Mouse (Mus musculus): Measurements from ENCODE around the gene Sf3a3. TPM values are rescaled to one million over a fixed set of nuclear protein-coding genes. Genes with fewer than 3 reads are reported as not detected.
"Not testable (repeated sequence)": the region's sequence is repeated elsewhere in the genome, so short reads cannot be mapped to it uniquely, and the experiment has no call there.

The Sf3a3 gene
- polyA plus RNA-seq, 1 experiment from 2014 or later: 63.5 TPM

DNA sequence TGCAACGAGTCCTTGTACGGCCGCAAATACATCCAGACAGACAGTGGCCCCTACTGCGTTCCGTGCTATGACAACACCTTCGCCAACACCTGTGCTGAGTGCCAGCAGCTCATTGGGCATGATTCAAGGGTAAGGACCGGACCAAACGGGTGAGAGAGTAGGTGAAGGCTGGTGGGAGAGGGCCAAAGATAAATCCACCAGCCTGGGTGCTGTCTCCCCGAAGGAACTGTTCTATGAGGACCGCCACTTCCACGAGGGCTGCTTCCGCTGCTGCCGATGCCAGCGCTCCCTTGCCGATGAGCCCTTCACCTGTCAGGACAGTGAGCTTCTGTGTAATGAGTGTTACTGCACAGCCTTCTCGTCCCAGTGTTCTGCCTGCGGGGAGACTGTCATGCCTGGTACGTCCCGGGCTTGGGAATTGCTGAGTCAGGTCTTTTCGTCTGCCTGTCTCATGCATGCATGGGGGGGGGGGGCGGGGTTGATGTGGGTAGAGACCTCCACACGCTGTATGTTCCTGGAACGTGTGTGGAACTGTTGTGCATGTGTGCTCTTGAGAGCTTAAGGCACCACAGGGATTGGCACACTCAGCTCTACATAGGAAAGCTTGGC lies 8.8 kb upstream of the Sf3a3 start:
- no peak for ATAC-seq (ENCODE audit: low FRiP score, low TSS enrichment)
- H3K27ac ChIP-seq (replicated peaks): peak overlapping the region; percentile 85
- no peaks in the 10 kb centered on the region for H3K9me3 ChIP-seq (ENCODE audit: control insufficient read depth, low read length)
- no peak overlapping the region for H3K9ac ChIP-seq (ENCODE audit: low read length)
- 84% methylated on average over 23 of the region's 23 CpGs for WGBS
- no peaks in the 10 kb centered on the region; the same call in 1 of the 2 replicates for H3K36me3 ChIP-seq (ENCODE audit: control insufficient read depth, insufficient read depth, low read length)
- no peaks in the 10 kb centered on the region for H3K27me3 ChIP-seq (ENCODE audit: control insufficient read depth, insufficient read depth, low read length)
- no peak overlapping the region for H3K4me2 ChIP-seq (replicated peaks; ENCODE audit: low read depth)
- no peak overlapping the region for H3K4me3 ChIP-seq (ENCODE audit: low read depth, low read length)
- no peak for DNase-seq (ENCODE audit: low spot score)
- TF ChIP-seq EP300 (optimal IDR thresholded peaks at IDR 0.05): no peak
- TF ChIP-seq CTCF (IDR thresholded peaks at IDR 0.05; ENCODE audit: low read depth): no peak
- peaks cover 20% of the 10 kb centered on the region for H3K4me1 ChIP-seq (replicated peaks; ENCODE audit: control insufficient read depth, insufficient read depth)

- H3K4me2 ChIP-seq (replicated peaks; ENCODE audit: low read depth); DNase-seq (ENCODE audit: low spot score); H3K27me3 ChIP-seq (ENCODE audit: control insufficient read depth, insufficient read depth, low read length); H3K4me3 ChIP-seq (ENCODE audit: low read depth, low read length); ATAC-seq (ENCODE audit: low FRiP score, low TSS enrichment); H3K9me3 ChIP-seq (ENCODE audit: control insufficient read depth, low read length); H3K9ac ChIP-seq (ENCODE audit: low read length); H3K36me3 ChIP-seq (ENCODE audit: control insufficient read depth, insufficient read depth, low read length); H3K27ac ChIP-seq (replicated peaks): not testable (repeated sequence)
- WGBS: 87% methylated on average over 24 of the region's 25 CpGs
- peaks cover 20% of the 10 kb centered on the region for H3K4me1 ChIP-seq (replicated peaks; ENCODE audit: control insufficient read depth, insufficient read depth)
Observed at GRCm38 (mm10) chr4:124707381-124708199, 7.0 kb upstream of the Sf3a3 start.

- H3K36me3 ChIP-seq (ENCODE audit: control insufficient read depth, insufficient read depth, low read length); H3K9ac ChIP-seq (ENCODE audit: low read length); H3K9me3 ChIP-seq (ENCODE audit: control insufficient read depth, low read length); H3K4me3 ChIP-seq (ENCODE audit: low read depth, low read length); ATAC-seq (ENCODE audit: low FRiP score, low TSS enrichment); H3K4me2 ChIP-seq (replicated peaks; ENCODE audit: low read depth); DNase-seq (ENCODE audit: low spot score); H3K27me3 ChIP-seq (ENCODE audit: control insufficient read depth, insufficient read depth, low read length): not testable (repeated sequence)
- Histone ChIP-seq H3K27ac (replicated peaks) (peak overlapping the region; percentile 94), H3K4me1 (replicated peaks; ENCODE audit: control insufficient read depth, insufficient read depth) (peaks cover 19% of the 10 kb centered on the region)
- WGBS: 17% methylated on average over 1 of the region's 1 CpGs
Observed at GRCm38 (mm10) chr4:124708200-124708517, 6.4 kb upstream of the Sf3a3 start.

- Histone ChIP-seq H3K4me1 (replicated peaks; ENCODE audit: control insufficient read depth, insufficient read depth) (peaks cover 13% of the 10 kb centered on the region; the same call in 1 of the 2 replicates), H3K27me3 (ENCODE audit: control insufficient read depth, insufficient read depth, low read length) (no peaks in the 10 kb centered on the region), H3K4me2 (replicated peaks; ENCODE audit: low read depth) (peak overlapping the region; percentile 61), H3K9me3 (ENCODE audit: control insufficient read depth, low read length) (no peaks in the 10 kb centered on the region), H3K36me3 (ENCODE audit: control insufficient read depth, insufficient read depth, low read length) (no peaks in the 10 kb centered on the region; the same call in 1 of the 2 replicates), H3K4me3 (ENCODE audit: low read depth, low read length) (peak overlapping the region; percentile 34), H3K27ac (replicated peaks) (peak overlapping the region; percentile 94), H3K9ac (ENCODE audit: low read length) (peak overlapping the region; percentile 52)
- ATAC-seq (ENCODE audit: low FRiP score, low TSS enrichment): peak; percentile 90
- WGBS: under 1% methylated on average over 41 of the region's 41 CpGs
- DNase-seq (ENCODE audit: low spot score): peak; percentile 96
- TF ChIP-seq EP300 (optimal IDR thresholded peaks at IDR 0.05): peak; percentile 89
- peak; percentile 55 for TF ChIP-seq CTCF (IDR thresholded peaks at IDR 0.05; ENCODE audit: low read depth)
Observed at GRCm38 (mm10) chr4:124708518-124709477, 5.8 kb upstream of the Sf3a3 start.

- H3K27me3 ChIP-seq (ENCODE audit: control insufficient read depth, insufficient read depth, low read length): no peaks in the 10 kb centered on the region
- peak overlapping the region; percentile 61 for H3K4me2 ChIP-seq (replicated peaks; ENCODE audit: low read depth)
- peak overlapping the region; percentile 25; the same call in 1 of the 2 replicates for H3K4me3 ChIP-seq (ENCODE audit: low read depth, low read length)
- H3K9ac ChIP-seq (ENCODE audit: low read length): peak overlapping the region; percentile 50
- DNase-seq (ENCODE audit: low spot score) (peak; percentile 67), ATAC-seq (ENCODE audit: low FRiP score, low TSS enrichment) (peak; percentile 20; the same call in 1 of the 2 replicates)
- no peaks in the 10 kb centered on the region for H3K9me3 ChIP-seq (ENCODE audit: control insufficient read depth, low read length)
- no peaks in the 10 kb centered on the region; the same call in 1 of the 2 replicates for H3K36me3 ChIP-seq (ENCODE audit: control insufficient read depth, insufficient read depth, low read length)
- 1% methylated on average over 18 of the region's 18 CpGs for WGBS
- H3K4me1 ChIP-seq (replicated peaks; ENCODE audit: control insufficient read depth, insufficient read depth): 0 out of 2 replicates have a peak, but pooled peaks cover 8% of the 10 kb centered on the region
- TF ChIP-seq EP300 (optimal IDR thresholded peaks at IDR 0.05) (no peak), CTCF (IDR thresholded peaks at IDR 0.05; ENCODE audit: low read depth) (no peak)
- H3K27ac ChIP-seq (replicated peaks): peak overlapping the region; percentile 94
Observed at GRCm38 (mm10) chr4:124709961-124710446, 4.6 kb upstream of the Sf3a3 start.
